Mouse (Mus musculus) megakaryocyte, embryonic 14.5 days (primary cell): ENCODE measurements around the gene Ccl24. TPM values are rescaled to one million over a fixed set of nuclear protein-coding genes. Genes with fewer than 3 reads are reported as not detected.
A peak's percentile ranks its signal among the peaks of the same experiment; 100 is the strongest.

Experiments used
- H3K27me3 ChIP-seq: replicated peaks from 2 replicates; pipeline ENCODE3; 2012; ENCODE audit warnings: inconsistent platforms
- H3K36me3 ChIP-seq: replicated peaks from 2 replicates; pipeline ENCODE3; 2012; ENCODE audit warnings: low read length, inconsistent platforms, mixed read lengths
- H3K4me1 ChIP-seq: 2 replicates; pipeline ENCODE4 v1.6.1; 2012; ENCODE audit warnings: inconsistent platforms
- H3K4me3 ChIP-seq: replicated peaks from 2 replicates; pipeline ENCODE3; 2012; ENCODE audit warnings: moderate library complexity, mild to moderate bottlenecking, inconsistent platforms
- H3K9me3 ChIP-seq: 2 replicates; pipeline ENCODE4 v1.6.1; 2012; ENCODE audit warnings: inconsistent platforms
- FLI1 ChIP-seq: IDR thresholded peaks from 2 replicates; pipeline ENCODE4 v1.6.1; 2012; ENCODE audit warnings: low read length, inconsistent platforms, mixed read lengths
- GATA1 ChIP-seq: IDR thresholded peaks from 3 replicates; pipeline ENCODE4 v1.6.1; 2012; ENCODE audit warnings: mixed read lengths, low read length, inconsistent platforms, borderline replicate concordance
- polyA plus RNA-seq: library from polyadenylated mRNA; stranded (reverse); fragments of >175 nt; gene quantifications from 2 replicates; pipeline ENCODE4 v1.2.3, GENCODE M21; 2012; ENCODE audit warnings: low replicate concordance; ENCODE audit not compliant: insufficient read depth

Gene Ccl24
- polyA plus RNA-seq, 1 experiment, result not detected

DNA sequence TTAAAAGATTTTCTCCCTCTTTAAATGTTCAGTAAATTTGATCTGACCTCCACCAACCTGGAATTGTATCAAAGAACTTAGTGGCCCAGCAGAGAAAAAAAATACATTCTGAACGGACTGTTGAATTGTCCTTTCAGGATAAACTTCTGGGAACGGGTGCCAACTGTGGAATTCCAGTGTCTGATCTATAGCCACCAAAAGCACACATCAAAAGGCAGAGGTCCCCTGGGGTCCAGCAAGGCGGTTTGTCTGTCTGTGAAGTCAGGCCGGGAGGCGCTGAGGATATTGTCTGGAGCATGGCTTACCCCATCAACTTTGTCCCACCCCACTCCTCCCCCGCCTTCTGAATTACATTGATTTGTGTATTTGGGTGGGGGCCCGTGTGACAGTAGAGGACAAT is 44.9 kb downstream of the Ccl24 start:
- Histone ChIP-seq H3K36me3 (peaks cover 5% of the 10 kb centered on the region), H3K9me3 (peaks cover 8% of the 10 kb centered on the region), H3K27me3 (no peaks in the 10 kb centered on the region), H3K4me3 (no peak overlapping the region), H3K4me1 (peaks cover 49% of the 10 kb centered on the region)
- no peak for TF ChIP-seq FLI1
- TF ChIP-seq GATA1, result no peak

DNA sequence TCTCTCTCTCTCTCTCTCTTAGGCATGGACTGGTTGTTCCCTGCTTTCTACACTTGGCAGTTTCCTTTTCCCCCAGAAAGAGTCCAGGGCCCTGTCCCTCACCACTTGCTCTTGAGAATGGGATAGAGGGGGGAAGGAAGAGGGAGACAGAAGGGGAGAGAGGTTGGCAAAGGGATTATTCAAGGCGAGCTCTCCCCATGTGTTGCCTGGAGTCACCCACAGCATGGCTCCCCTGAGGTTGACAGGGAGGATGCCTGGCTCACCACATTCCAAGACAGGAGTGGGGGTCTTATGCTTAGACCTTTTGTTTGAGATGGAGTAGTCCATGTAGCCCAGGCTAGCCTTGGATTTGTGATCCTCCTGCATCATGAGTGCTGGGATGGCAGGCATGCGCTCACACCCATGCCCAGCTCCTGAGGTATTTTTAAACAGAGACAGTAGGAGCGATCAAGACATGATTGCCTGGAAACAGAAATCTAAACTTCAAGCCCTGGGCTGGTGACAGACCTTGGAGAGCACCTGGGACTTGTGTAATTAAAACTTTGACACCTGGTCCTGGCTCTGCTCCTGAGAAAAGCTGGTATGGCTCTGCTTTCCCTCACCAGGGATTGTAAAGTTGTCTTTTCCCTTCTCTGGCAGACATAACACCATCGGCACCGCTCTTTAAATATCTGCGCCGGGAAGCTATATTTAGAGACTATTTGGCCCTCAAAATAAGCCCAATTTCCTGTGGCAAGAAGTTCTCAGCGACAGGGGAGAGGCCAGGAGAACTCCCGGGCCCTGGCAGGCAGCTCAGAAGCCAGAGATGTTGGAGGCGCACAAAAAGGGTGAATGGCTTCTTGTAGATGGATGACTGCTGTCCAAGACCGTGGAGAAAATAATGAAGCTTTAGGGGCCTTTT is 47.9 kb downstream of the Ccl24 start:
- peak overlapping the region; percentile 71 for H3K4me3 ChIP-seq

DNA sequence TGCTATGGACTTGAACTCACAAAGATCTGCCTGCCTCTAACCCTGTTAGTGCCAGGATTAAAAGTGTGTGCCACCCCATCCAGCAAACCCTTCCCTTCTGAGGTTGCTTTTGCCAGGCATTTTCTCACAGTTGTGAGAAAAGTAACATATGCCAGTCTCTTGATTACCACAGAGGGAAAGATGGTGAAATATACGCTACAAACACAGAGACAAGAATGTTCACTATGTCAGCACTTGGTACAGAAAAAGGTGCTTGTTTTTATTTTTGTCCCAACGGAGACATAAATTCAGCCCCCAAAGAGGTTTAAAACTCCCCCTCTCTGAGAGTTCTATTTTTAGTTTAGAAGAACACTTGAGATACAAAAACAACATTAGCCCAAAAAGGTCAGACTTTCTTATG is 48.8 kb downstream of the Ccl24 start:
- no peak overlapping the region for H3K4me3 ChIP-seq
- H3K4me1 ChIP-seq, result peaks cover 52% of the 10 kb centered on the region
- peaks cover 5% of the 10 kb centered on the region for H3K36me3 ChIP-seq
- TF ChIP-seq GATA1 (no peak), FLI1 (no peak)
- no peaks in the 10 kb centered on the region for H3K27me3 ChIP-seq
- H3K9me3 ChIP-seq, result peaks cover 8% of the 10 kb centered on the region

More for the DNA sequence above, 47.9 kb downstream of the Ccl24 start:
- Histone ChIP-seq H3K27me3 (no peaks in the 10 kb centered on the region), H3K9me3 (peaks cover 8% of the 10 kb centered on the region), H3K4me1 (peaks cover 55% of the 10 kb centered on the region), H3K36me3 (peaks cover 5% of the 10 kb centered on the region)
- TF ChIP-seq FLI1 (no peak), GATA1 (no peak)

DNA sequence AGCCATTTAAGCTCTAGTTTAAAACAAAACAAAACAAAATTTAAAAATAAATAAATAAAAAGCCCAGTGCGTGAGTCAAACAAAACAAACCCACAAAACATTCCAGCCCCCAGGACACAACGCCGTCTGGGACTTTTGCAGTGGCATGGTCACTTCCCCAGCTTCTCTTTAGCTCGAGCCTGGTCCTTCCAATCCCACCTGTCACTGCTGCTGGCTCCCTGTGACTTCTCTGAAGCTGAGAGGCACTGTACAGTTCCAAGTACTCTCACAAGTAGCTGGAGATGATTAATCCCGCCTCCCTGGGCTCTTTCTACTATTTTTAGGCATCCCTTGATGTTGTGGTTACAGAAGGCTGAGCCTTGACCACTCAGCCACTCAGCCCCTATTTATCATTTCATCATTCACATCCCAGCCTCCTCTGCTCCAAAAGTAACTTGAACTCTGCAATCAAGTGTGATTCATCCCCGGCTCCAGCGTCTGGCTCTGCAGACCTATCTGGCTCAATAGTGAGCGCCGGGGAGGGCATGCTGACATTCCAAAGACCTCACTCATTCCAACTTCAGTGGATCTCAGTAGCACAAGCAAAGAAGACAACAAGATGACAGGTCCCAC is 50.6 kb downstream of the Ccl24 start:
- TF ChIP-seq GATA1 (no peak), FLI1 (no peak)
- Histone ChIP-seq H3K27me3 (no peaks in the 10 kb centered on the region), H3K4me1 (peaks cover 48% of the 10 kb centered on the region), H3K36me3 (peaks cover 5% of the 10 kb centered on the region), H3K4me3 (no peak overlapping the region), H3K9me3 (peaks cover 11% of the 10 kb centered on the region)

Other genes with a start within 250 kb of the Ccl24 start
- gene Fkbp6, start 223.0 kb downstream of the Ccl24 start, polyA plus RNA-seq, result not detected in 2 replicates
- not detected in 2 replicates for gene Trim50, start 219.8 kb downstream of the Ccl24 start, polyA plus RNA-seq
- gene Nsun5, start 203.1 kb downstream of the Ccl24 start, polyA plus RNA-seq, result 6.4 and 14.7 TPM in 2 replicates
- gene Pom121, start 178.5 kb downstream of the Ccl24 start, polyA plus RNA-seq, result 36.0 and 90.7 TPM in 2 replicates
- gene Hip1, start 27.9 kb downstream of the Ccl24 start, polyA plus RNA-seq, result 0.51 TPM in 1 of 2 replicates, not detected in the other
- gene Ccl26, start 9.5 kb downstream of the Ccl24 start, polyA plus RNA-seq, result not detected in 2 replicates
- gene Rhbdd2, start 59.6 kb upstream of the Ccl24 start, polyA plus RNA-seq, result 12.9 and 48.0 TPM in 2 replicates
- 112 and 330 TPM in 2 replicates for gene Por, start 97.0 kb upstream of the Ccl24 start, polyA plus RNA-seq
- 13.5 and 55.6 TPM in 2 replicates for gene Tmem120a, start 171.4 kb upstream of the Ccl24 start, polyA plus RNA-seq
- gene Styxl1, start 205.3 kb upstream of the Ccl24 start, polyA plus RNA-seq, result not detected in 2 replicates
- gene Mdh2, start 205.4 kb upstream of the Ccl24 start, polyA plus RNA-seq, result 386 and 408 TPM in 2 replicates
- gene Srrm3, start 233.8 kb upstream of the Ccl24 start, polyA plus RNA-seq, result 0.13 and 1.9 TPM in 2 replicates